Mouse (Mus musculus): ENCODE data around the gene Agap3. TPM values are rescaled to one million over a fixed set of nuclear protein-coding genes. Genes with fewer than 3 reads are reported as not detected.
A peak's percentile ranks its signal among the peaks of the same experiment; 100 is the strongest.

Agap3 gene
- polyA plus RNA-seq, 1 experiment from 2014 or later, result 21.0 TPM

DNA sequence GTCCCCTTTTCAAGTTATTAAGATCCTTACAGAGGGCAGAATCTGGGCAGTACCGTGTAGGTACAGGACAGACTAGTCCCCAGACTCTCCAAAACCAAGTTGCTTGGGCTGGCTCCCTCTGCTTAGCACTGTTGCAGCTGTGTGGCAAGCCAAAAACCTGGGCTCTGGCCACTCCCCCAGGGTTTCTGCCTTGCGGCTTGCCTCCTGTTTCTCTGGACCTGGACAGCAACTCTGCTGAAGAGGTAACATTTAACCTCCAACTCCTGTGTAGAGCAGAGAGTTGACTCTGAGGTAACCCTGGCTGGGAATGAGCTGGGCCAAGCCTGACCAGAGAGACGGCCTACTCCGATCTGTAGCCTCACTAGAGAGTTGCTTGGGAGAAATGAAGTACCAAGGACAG lies 50.8 kb downstream of the Agap3 start:
- Histone ChIP-seq H3K9ac (replicated peaks; ENCODE audit: low read length) (no peak overlapping the region), H3K36me3 (ENCODE audit: insufficient read depth, low read length) (peaks cover 35% of the 10 kb centered on the region), H3K9me3 (ENCODE audit: low read length) (no peaks in the 10 kb centered on the region), H3K4me2 (replicated peaks; ENCODE audit: low read depth, low read length) (no peak overlapping the region), H3K27ac (ENCODE audit: low read length) (no peak overlapping the region), H3K4me3 (ENCODE audit: low read length) (no peak overlapping the region), H3K27me3 (ENCODE audit: insufficient read depth, low read length) (peaks cover 16% of the 10 kb centered on the region), H3K4me1 (ENCODE audit: insufficient read depth, low read length) (peaks cover 7% of the 10 kb centered on the region)
- no peak for ATAC-seq (ENCODE audit: low FRiP score, low TSS enrichment)
- 67% methylated on average over 4 of the region's 4 CpGs for WGBS

- H3K27ac ChIP-seq (ENCODE audit: low read length), result no peak overlapping the region
- no peaks in the 10 kb centered on the region; the same call in 1 of the 2 replicates for H3K4me1 ChIP-seq (ENCODE audit: insufficient read depth, low read length)
- H3K4me3 ChIP-seq (ENCODE audit: low read length), result no peak overlapping the region
- no peak for ATAC-seq (ENCODE audit: low FRiP score, low TSS enrichment)
- no peak overlapping the region for H3K4me2 ChIP-seq (replicated peaks; ENCODE audit: low read depth, low read length)
- H3K36me3 ChIP-seq (ENCODE audit: insufficient read depth, low read length), result peaks cover 15% of the 10 kb centered on the region
- peaks cover 16% of the 10 kb centered on the region for H3K27me3 ChIP-seq (ENCODE audit: insufficient read depth, low read length)
- no peak overlapping the region for H3K9ac ChIP-seq (replicated peaks; ENCODE audit: low read length)
- WGBS, result 57% methylated on average over 2 of the region's 2 CpGs
- peaks cover 4% of the 10 kb centered on the region; the same call in 1 of the 2 replicates for H3K9me3 ChIP-seq (ENCODE audit: low read length)
Measured at GRCm38 (mm10) chr5:24505513-24505912, 53.5 kb downstream of the Agap3 start.

- Histone ChIP-seq H3K27me3 (ENCODE audit: insufficient read depth, low read length) (peaks cover 16% of the 10 kb centered on the region), H3K4me2 (replicated peaks; ENCODE audit: low read depth, low read length) (no peak overlapping the region), H3K4me1 (ENCODE audit: insufficient read depth, low read length) (peaks cover 9% of the 10 kb centered on the region), H3K36me3 (ENCODE audit: insufficient read depth, low read length) (no peaks in the 10 kb centered on the region), H3K4me3 (ENCODE audit: low read length) (no peak overlapping the region), H3K9ac (replicated peaks; ENCODE audit: low read length) (no peak overlapping the region), H3K9me3 (ENCODE audit: low read length) (peaks cover 4% of the 10 kb centered on the region; the same call in 1 of the 2 replicates), H3K27ac (ENCODE audit: low read length) (no peak overlapping the region)
- WGBS, result 92% methylated on average over 7 of the region's 7 CpGs
- ATAC-seq (ENCODE audit: low FRiP score, low TSS enrichment), result no peak
Measured at GRCm38 (mm10) chr5:24508406-24508805, 56.4 kb downstream of the Agap3 start.

DNA sequence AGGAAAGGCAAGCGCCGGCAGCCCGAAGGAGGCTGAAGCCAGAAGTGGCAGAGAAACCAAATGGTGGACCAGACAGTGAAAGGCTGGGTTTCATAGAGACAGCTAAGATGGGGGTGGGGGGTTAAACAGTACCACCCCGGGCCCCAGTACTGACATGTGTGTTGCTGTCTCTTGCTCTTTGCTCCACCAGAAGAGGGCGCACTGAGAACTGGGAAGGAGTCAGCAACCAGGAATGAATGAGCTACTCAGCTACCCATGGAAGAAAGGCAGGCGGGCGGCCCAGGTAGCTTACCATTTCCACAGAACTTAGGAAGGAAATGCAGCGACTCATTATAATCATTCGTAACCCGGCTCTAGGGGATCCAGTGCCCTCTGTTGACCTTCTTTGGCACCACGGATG lies 58.7 kb downstream of the Agap3 start:
- Histone ChIP-seq H3K4me1 (ENCODE audit: insufficient read depth, low read length) (peaks cover 9% of the 10 kb centered on the region), H3K4me2 (replicated peaks; ENCODE audit: low read depth, low read length) (no peak overlapping the region), H3K27me3 (ENCODE audit: insufficient read depth, low read length) (peaks cover 10% of the 10 kb centered on the region; the same call in 1 of the 2 replicates), H3K4me3 (ENCODE audit: low read length) (no peak overlapping the region), H3K27ac (ENCODE audit: low read length) (no peak overlapping the region), H3K36me3 (ENCODE audit: insufficient read depth, low read length) (no peaks in the 10 kb centered on the region), H3K9me3 (ENCODE audit: low read length) (peaks cover 4% of the 10 kb centered on the region; the same call in 1 of the 2 replicates), H3K9ac (replicated peaks; ENCODE audit: low read length) (no peak overlapping the region)
- 43% methylated on average over 11 of the region's 11 CpGs for WGBS
- ATAC-seq (ENCODE audit: low FRiP score, low TSS enrichment), result no peak

GRCm38 (mm10) chr5:24512271-24512670 lies 60.3 kb downstream of the Agap3 start:
- peaks cover 5% of the 10 kb centered on the region; the same call in 1 of the 2 replicates for H3K27me3 ChIP-seq (ENCODE audit: insufficient read depth, low read length)
- H3K9me3 ChIP-seq (ENCODE audit: low read length), result peaks cover 4% of the 10 kb centered on the region; the same call in 1 of the 2 replicates
- H3K9ac ChIP-seq (replicated peaks; ENCODE audit: low read length), result no peak overlapping the region
- no peak overlapping the region for H3K4me2 ChIP-seq (replicated peaks; ENCODE audit: low read depth, low read length)
- H3K4me1 ChIP-seq (ENCODE audit: insufficient read depth, low read length), result peaks cover 9% of the 10 kb centered on the region
- ATAC-seq (ENCODE audit: low FRiP score, low TSS enrichment), result peak; percentile 79; the same call in 1 of the 2 replicates
- no peak overlapping the region for H3K4me3 ChIP-seq (ENCODE audit: low read length)
- no peak overlapping the region for H3K27ac ChIP-seq (ENCODE audit: low read length)
- WGBS, result 28% methylated on average over 8 of the region's 8 CpGs
- no peaks in the 10 kb centered on the region for H3K36me3 ChIP-seq (ENCODE audit: insufficient read depth, low read length)

DNA sequence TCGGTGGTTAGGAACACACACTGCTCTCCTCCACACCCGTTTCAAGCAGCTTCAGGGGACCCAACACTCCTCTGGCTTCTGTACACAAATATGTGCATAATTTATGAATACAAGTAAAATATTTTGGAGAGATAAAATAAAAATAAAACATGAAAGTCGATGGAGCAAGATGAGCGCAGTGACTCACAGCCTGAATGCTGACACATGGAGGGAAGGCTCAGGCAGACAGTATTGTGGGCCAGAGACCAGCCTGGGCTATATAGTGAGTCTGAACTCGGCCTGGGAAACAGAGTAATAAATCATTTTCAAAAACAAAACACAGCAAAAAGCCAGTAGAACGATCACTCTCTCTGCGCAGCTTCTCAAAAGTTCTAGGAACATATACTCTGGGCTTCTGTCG lies 69.4 kb downstream of the Agap3 start:
- WGBS, result 47% methylated on average over 8 of the region's 8 CpGs
- no peaks in the 10 kb centered on the region for H3K36me3 ChIP-seq (ENCODE audit: insufficient read depth, low read length)
- no peak overlapping the region for H3K27ac ChIP-seq (ENCODE audit: low read length)
- H3K9me3 ChIP-seq (ENCODE audit: low read length), result no peaks in the 10 kb centered on the region
- H3K27me3 ChIP-seq (ENCODE audit: insufficient read depth, low read length), result peaks cover 63% of the 10 kb centered on the region
- no peak overlapping the region for H3K4me2 ChIP-seq (replicated peaks; ENCODE audit: low read depth, low read length)
- no peak overlapping the region for H3K9ac ChIP-seq (replicated peaks; ENCODE audit: low read length)
- H3K4me3 ChIP-seq (ENCODE audit: low read length), result no peak overlapping the region
- H3K4me1 ChIP-seq (ENCODE audit: insufficient read depth, low read length), result peaks cover 4% of the 10 kb centered on the region; the same call in 1 of the 2 replicates
- ATAC-seq (ENCODE audit: low FRiP score, low TSS enrichment), result no peak; the same call in 1 of the 2 replicates

GRCm38 (mm10) chr5:24523806-24524205 lies 71.8 kb downstream of the Agap3 start:
- WGBS, result 60% methylated on average over 8 of the region's 8 CpGs
- Histone ChIP-seq H3K27ac (ENCODE audit: low read length) (no peak overlapping the region), H3K4me2 (replicated peaks; ENCODE audit: low read depth, low read length) (no peak overlapping the region), H3K36me3 (ENCODE audit: insufficient read depth, low read length) (no peaks in the 10 kb centered on the region), H3K9me3 (ENCODE audit: low read length) (no peaks in the 10 kb centered on the region), H3K4me1 (ENCODE audit: insufficient read depth, low read length) (peaks cover 12% of the 10 kb centered on the region), H3K27me3 (ENCODE audit: insufficient read depth, low read length) (peaks cover 79% of the 10 kb centered on the region), H3K4me3 (ENCODE audit: low read length) (no peak overlapping the region), H3K9ac (replicated peaks; ENCODE audit: low read length) (no peak overlapping the region)
- ATAC-seq (ENCODE audit: low FRiP score, low TSS enrichment), result no peak

GRCm38 (mm10) chr5:24524522-24524921 lies 72.5 kb downstream of the Agap3 start:
- no peak overlapping the region for H3K4me2 ChIP-seq (replicated peaks; ENCODE audit: low read depth, low read length)
- H3K36me3 ChIP-seq (ENCODE audit: insufficient read depth, low read length), result no peaks in the 10 kb centered on the region
- peaks cover 12% of the 10 kb centered on the region for H3K4me1 ChIP-seq (ENCODE audit: insufficient read depth, low read length)
- H3K27ac ChIP-seq (ENCODE audit: low read length), result no peak overlapping the region
- ATAC-seq (ENCODE audit: low FRiP score, low TSS enrichment), result no peak
- peaks cover 83% of the 10 kb centered on the region for H3K27me3 ChIP-seq (ENCODE audit: insufficient read depth, low read length)
- H3K9me3 ChIP-seq (ENCODE audit: low read length), result no peaks in the 10 kb centered on the region
- 16% methylated on average over 4 of the region's 4 CpGs for WGBS
- H3K4me3 ChIP-seq (ENCODE audit: low read length), result no peak overlapping the region
- H3K9ac ChIP-seq (replicated peaks; ENCODE audit: low read length), result no peak overlapping the region

GRCm38 (mm10) chr5:24525360-24526189 lies 73.6 kb downstream of the Agap3 start:
- H3K4me1 ChIP-seq (ENCODE audit: insufficient read depth, low read length), result peaks cover 12% of the 10 kb centered on the region
- ATAC-seq (ENCODE audit: low FRiP score, low TSS enrichment), result no peak
- peak overlapping the region; percentile 84 for H3K4me2 ChIP-seq (replicated peaks; ENCODE audit: low read depth, low read length)
- H3K27me3 ChIP-seq (ENCODE audit: insufficient read depth, low read length), result peaks cover 87% of the 10 kb centered on the region
- no peak overlapping the region for H3K9ac ChIP-seq (replicated peaks; ENCODE audit: low read length)
- peak overlapping the region; percentile 48 for H3K4me3 ChIP-seq (ENCODE audit: low read length)
- no peaks in the 10 kb centered on the region for H3K9me3 ChIP-seq (ENCODE audit: low read length)
- no peaks in the 10 kb centered on the region for H3K36me3 ChIP-seq (ENCODE audit: insufficient read depth, low read length)
- H3K27ac ChIP-seq (ENCODE audit: low read length), result no peak overlapping the region
- 3% methylated on average over 34 of the region's 34 CpGs for WGBS

Measured in kidney, embryonic 16.5 days (tissue).